Mouse (Mus musculus): Measurements from ENCODE around the gene Ptprs.

DNA sequence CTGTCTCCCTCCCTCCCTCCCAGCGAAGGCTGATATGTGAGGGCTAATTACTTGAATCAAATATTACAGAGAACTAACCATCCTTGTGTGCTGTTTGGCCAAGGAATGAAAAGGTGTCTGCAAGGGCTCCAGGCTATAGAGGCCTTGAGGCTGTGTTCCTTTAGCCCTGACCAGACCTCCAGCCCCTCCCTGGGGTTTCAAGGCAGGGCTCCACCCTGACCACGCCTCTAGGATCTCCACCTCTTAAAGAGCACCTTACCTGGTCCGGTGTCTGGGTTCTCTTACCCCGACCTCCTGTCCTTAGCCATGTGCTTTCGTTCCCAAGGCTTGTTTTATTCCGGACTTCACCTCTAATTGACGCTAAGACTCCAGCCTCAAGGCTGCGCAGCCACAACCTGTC lies 66.5 kb downstream of the Ptprs start:
- no peak for TF ChIP-seq CTCF (IDR thresholded peaks at IDR 0.05; ENCODE audit: borderline replicate concordance, extremely low read depth, insufficient read depth, insufficient read length)
- no peak for TF ChIP-seq POLR2A (IDR thresholded peaks at IDR 0.05; ENCODE audit: borderline replicate concordance, extremely low read depth, insufficient read depth, insufficient read length, poor library complexity, severe bottlenecking)
